Mouse (Mus musculus) small intestine, adult 2 months (tissue): ENCODE measurements around the gene Dcst1.

Experiments used
- CTCF ChIP-seq: fragments of 200-500 bp; IDR thresholded peaks from 2 replicates; pipeline ENCODE4 v1.5.1; 2012; ENCODE audit warnings: low read depth, mild to moderate bottlenecking, control low read depth, inconsistent platforms, low read length, moderate library complexity, mixed read lengths; ENCODE audit not compliant: insufficient replicate concordance, insufficient read length; ENCODE audit errors: extremely low read depth
- POLR2A ChIP-seq: fragments of 200-500 bp; IDR thresholded peaks from 2 replicates; pipeline ENCODE4 v1.6.1; 2012; ENCODE audit warnings: low read depth, mild to moderate bottlenecking, control low read depth, inconsistent platforms, low read length, moderate library complexity

DNA sequence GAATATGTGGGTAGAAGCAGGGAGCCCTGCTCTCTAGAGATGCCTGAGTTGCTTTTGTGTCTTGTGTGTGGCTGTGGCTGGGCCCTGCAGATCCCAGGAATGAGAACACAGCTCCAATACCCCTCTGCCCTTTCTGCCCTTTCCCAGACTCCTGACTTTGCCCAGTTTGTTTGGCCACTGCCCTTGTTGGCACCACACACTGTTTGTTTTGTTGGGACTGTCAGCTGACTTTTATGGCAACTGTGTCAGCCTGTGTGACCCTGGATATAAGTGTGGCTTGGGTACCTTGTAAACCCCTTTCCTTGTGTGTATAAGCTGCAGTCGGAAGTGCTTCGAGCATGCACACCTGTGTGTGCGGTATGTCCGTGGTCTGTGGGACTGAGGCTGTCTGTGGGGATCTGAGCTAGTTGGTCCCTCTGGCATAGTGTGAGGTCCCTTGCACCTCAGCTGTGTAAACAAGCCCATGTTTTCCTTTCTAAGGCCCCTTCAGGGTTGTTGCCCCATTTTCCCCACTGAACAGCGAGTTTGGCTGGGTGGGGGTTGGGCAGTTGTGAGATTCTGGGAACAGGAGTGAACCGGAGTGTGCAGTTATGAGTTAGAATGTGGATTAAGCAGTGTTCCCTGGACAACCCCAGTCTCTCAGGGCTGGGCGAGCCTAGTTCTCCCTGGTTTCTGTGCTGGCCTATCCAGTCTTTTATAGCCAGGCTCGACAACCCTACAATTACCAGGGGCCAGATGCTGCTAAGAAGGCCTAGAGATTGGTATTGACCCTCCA, 59.3 kb downstream of the Dcst1 start:
- no peak for TF ChIP-seq CTCF
- TF ChIP-seq POLR2A, result no peak
